Mouse (Mus musculus): ENCODE measurements around the gene Akap6.
A peak's percentile ranks its signal among the peaks of the same experiment; 100 is the strongest.

Gene Akap6

GRCm38 (mm10) chr12:52699146-52699545, at the start of gene Akap6:
Gene Akap6 (plus strand): TSS chr12:52699383.
- DNase-seq (ENCODE audit: extremely low read depth, low read depth, low spot score): no peak

DNA sequence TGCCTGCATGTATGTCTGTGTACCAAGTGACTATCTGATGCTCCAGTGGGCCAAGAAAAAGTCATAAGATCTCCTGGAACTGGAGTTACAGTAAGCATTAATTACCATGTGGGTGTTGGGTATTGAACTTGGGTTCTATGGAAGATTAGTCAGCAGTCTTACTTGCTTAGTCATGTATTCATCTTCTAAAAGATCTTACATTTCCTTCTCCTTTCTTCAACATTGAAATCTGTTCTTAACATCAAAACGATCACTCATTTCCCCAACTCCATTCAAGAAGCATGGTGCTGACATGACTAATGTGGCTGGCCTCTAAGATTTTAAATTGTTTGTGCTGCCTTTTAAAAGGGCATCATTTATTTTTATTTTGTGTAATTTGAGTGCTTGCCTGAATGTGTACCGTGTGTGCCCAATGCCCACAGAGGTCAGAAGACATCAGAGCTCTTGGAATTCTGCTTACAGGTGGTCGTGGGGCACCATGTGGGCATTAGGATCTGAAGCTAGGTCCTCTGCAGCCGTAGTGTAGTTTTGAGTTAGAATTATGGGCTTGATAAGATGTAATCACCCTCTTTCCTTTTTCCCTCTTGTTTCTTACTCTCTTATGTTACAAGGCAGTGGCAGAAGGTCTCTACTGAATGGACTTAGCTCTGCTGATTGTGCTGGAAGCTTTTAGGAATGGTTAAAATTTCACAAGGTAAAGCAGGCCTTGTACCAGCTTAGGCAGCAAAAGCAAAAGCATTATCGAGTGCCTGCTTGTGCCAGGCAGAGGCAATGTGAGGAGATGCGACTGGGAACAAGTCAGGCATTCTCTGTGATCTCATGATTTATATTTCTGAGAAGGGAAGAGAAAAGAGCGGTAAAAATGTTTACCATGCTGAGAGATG, 36.0 kb upstream of the Akap6 start:
- no peak for DNase-seq (ENCODE audit: extremely low read depth, low read depth, low spot score)

GRCm38 (mm10) chr12:52664944-52665343, 34.2 kb upstream of the Akap6 start:
- no peak for DNase-seq (ENCODE audit: extremely low read depth, low read depth, low spot score)

DNA sequence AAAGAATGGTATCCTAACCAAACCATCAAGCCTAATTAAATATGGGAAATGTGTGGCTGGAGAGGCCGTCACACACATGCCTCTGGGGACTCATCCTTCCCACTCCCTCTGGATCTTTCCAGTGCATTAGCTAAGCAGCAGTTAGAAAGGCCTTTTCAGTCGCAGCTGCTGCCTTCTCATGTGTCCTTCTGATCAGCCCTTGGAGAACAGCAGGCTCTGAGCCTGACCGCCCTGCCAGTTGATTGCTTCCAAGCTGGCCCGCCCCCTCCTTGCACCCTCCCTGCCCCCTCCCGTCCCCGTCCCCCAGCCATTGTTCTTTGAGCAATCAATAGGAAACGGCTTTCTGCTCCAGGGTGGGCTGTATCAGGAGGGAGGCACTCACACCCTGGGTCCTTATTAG, 27.7 kb upstream of the Akap6 start:
- no peak for DNase-seq (ENCODE audit: extremely low read depth, low read depth, low spot score)

- no peak for DNase-seq (ENCODE audit: extremely low read depth, low read depth, low spot score)
Observed at GRCm38 (mm10) chr12:52671943-52672342, 27.2 kb upstream of the Akap6 start.

GRCm38 (mm10) chr12:52673361-52673960, 25.7 kb upstream of the Akap6 start:
- no peak for DNase-seq (ENCODE audit: extremely low read depth, low read depth, low spot score)

DNA sequence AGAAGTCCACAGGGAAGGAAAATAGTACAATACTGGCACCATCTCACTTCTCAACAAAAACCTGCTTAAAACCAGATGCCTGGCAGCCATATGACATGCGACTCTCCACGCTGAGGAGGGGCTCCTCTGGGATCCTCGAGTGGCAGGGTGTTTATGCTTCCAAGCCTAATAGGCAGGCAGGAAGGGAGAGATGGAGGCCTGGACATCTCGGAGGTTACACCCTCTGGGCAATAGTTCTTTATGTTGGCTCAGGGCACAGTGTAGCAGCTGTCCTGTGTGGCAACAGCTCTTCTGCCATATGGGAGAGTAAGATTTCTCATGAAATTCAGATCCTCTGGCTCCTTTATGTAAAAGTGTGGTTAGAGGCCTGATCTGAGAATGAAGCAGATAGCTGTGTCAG, 24.2 kb upstream of the Akap6 start:
- DNase-seq (ENCODE audit: extremely low read depth, low read depth, low spot score): no peak

GRCm38 (mm10) chr12:52687355-52687754, 11.8 kb upstream of the Akap6 start:
- no peak for DNase-seq (ENCODE audit: extremely low read depth, low read depth, low spot score)

DNA sequence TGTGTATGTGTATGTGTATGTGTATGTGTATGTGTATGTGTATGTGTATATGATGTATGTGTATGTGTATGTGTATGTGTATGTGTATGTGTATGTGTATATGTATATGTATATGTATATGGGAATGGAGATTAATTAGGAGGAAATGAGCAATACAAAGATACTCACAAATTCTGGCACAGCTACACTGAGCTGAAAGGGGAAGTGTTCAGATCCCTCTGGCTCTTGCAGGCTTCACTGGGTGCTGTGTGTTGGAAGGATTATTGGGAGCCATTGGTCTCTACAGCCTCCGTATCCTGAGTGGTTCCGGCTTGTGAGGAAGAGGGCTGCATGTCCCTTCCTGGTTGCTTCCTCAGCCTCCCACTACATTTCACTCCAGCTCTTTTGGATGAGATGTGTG, 10.5 kb upstream of the Akap6 start:
- no peak for DNase-seq (ENCODE audit: extremely low read depth, low read depth, low spot score)

GRCm38 (mm10) chr12:52691552-52691951, 7.6 kb upstream of the Akap6 start:
- DNase-seq (ENCODE audit: extremely low read depth, low read depth, low spot score): no peak

DNA sequence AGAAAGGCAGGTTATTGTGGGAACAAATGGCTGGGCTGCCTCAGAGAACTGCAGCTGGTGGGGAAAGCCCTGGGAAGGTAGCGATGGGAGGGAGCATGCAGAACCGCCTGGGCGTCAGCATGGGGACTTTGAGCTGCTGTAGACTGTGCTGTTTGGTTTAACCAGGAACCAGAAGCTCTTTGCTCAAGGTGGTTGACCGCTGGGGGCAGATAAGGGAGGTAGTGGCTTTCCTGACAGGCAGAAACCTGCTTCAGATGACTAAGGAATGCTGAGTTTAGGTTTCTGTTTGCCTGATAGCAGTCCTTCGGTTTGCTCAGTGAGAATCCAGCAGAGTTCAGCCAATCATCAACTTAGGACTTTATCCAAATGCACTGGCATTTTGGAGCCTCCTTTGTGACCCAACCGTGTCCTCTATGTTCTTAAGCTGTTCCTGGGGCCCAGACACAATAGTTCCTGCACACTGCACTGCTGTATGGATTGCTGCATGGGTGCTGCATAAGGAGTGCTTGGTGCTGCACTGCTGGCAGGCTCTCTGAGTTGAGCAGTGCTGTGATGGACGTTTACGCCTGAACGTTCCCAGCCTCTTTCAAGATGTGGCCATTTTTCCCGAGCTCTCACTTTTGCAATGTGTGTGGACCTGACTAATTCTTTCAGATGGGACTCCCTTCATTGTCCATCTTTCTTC, 6.8 kb upstream of the Akap6 start:
- no peak for DNase-seq (ENCODE audit: extremely low read depth, low read depth, low spot score)

DNA sequence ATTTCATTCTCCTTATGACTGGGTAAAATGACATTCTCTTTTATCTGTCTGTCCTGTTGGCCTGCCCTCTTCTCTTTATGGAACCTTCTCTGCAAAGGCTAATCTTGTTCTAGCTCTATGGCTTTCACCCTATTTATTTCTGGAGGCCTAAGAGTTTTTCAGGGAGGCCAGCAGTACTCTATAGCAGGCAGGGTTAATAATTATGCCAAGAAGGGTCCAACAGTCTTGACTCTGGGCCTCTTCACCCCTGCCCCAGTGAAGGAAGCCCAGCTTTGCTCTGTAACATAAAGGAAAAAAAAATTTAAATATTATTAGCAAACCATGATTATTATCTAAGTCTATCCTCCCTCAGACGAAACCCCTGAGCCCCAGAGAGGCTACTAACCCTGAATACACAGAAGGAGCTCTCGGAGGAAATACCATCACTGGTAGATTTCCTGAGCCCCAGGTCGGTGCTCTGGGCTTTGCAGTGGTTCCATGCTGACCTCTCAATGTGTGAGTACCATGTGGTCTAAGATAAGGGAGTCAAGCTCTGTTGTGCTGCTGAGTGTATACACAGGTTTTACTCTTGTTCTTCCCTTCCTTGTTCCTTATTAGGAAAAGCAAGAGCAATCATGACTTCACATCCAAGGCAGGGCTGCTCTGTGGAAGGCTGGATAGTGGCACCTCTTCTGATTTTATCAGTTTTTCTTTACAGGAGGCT, 1.6 kb upstream of the Akap6 start:
- no peak for DNase-seq (ENCODE audit: extremely low read depth, low read depth, low spot score)

- DNase-seq (ENCODE audit: extremely low read depth, low read depth, low spot score): no peak
Observed at GRCm38 (mm10) chr12:52698276-52698930, 780 bp upstream of the Akap6 start.

- DNase-seq (ENCODE audit: extremely low read depth, low read depth, low spot score): no peak
Observed at GRCm38 (mm10) chr12:52699961-52700696, 946 bp downstream of the Akap6 start.

- no peak for DNase-seq (ENCODE audit: extremely low read depth, low read depth, low spot score)
Observed at GRCm38 (mm10) chr12:52700697-52701191, 1.6 kb downstream of the Akap6 start.

DNA sequence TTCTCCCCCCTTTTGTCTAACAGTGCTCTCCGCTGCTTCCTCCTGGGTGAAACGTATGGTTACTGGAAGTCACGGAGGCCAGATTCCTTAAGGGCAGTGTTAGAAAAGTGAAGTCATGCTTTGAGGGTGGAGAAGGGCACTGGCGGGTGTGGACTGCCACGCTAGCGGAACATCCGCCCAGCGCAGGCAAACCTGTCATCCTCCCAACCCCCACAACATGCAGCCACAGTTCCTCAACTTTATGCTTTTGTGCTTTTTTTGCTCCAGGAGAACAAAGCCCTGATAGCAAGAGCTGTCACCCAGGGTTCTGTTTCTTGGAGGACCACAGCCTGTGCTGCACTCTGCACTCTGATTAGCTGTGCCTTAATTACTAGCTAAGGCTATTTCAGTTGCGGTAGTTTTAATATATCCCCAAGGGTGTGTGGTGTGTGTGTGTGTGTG, 2.0 kb downstream of the Akap6 start:
- no peak for DNase-seq (ENCODE audit: extremely low read depth, low read depth, low spot score)

DNA sequence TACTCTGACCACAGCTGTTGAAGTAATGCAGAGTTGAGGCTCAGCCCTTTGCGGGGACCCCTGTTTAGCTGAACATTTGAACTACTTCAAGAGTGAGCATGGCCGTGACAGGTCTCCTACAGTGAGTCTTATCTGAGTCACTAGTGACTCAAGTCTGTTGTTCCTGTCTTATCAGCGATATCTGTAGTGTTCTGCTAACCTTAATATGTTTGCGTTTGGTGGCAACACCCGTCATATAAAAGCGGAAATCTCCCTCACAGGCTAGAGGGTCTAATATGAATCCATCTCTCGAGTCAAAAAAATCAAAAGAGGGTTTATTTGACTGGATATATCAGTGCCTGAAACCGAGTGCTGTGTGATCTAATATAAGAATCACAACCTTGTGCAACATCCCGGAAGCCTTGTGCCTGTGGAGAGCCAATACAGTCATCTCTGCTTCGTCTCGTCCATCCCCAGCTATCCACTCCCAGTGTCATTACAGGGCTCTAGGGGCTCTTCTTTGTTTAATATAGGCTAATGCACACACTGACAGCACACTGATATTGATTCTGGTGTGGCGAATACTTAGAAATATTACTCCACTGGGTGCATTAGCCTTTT, 3.3 kb downstream of the Akap6 start:
- no peak for DNase-seq (ENCODE audit: extremely low read depth, low read depth, low spot score)

GRCm38 (mm10) chr12:52704081-52704480, 4.9 kb downstream of the Akap6 start:
- DNase-seq (ENCODE audit: extremely low read depth, low read depth, low spot score): peak; percentile 16

- DNase-seq (ENCODE audit: extremely low read depth, low read depth, low spot score): no peak
Observed at GRCm38 (mm10) chr12:52704810-52705209, 5.6 kb downstream of the Akap6 start.
